Mouse (Mus musculus) ES-E14 (cell line): ENCODE data around the gene Plxdc1.
A peak's percentile ranks its signal among the peaks of the same experiment; 100 is the strongest.

ENCODE experiments used
- CHD2 ChIP-seq: IDR thresholded peaks from 2 replicates; pipeline ENCODE4 v1.6.1; 2014; ENCODE audit warnings: mild to moderate bottlenecking, low read depth, low read length, inconsistent platforms
- HCFC1 ChIP-seq: IDR thresholded peaks from 2 replicates; pipeline ENCODE4 v1.6.1; 2012; ENCODE audit warnings: low read length, inconsistent platforms, borderline replicate concordance; ENCODE audit not compliant: insufficient read depth
- MAFK ChIP-seq: IDR thresholded peaks from 2 replicates; pipeline ENCODE4 v1.6.1; 2014; ENCODE audit warnings: mild to moderate bottlenecking, low read depth, low read length, inconsistent platforms; ENCODE audit not compliant: insufficient read depth
- ZC3H11A ChIP-seq: IDR thresholded peaks from 2 replicates; pipeline ENCODE4 v1.6.1; 2012; ENCODE audit warnings: low read depth, mild to moderate bottlenecking, inconsistent platforms, low read length, borderline replicate concordance
- ZNF384 ChIP-seq: IDR thresholded peaks from 2 replicates; pipeline ENCODE4 v1.6.1; 2012; ENCODE audit warnings: low read depth, low read length, inconsistent platforms

DNA sequence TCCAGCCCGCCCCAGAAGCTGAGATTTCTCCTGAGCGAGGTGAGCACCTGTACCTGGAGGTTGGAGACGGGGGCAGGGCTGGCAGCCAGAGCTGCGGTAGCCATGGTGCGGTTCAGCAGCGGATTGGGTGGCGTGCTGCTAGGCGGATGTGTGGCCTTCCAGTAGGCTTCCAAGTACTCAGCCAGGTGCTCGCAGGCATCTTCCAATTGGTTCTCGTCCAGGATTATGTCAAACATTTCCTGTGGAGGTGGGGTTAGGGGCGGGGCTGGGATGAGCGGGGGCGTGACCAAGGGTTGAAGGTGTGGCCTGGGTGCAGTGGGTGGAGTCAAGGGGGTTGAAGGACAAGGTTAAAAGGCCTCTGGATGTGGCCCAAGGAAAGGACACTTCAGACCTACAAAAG is 18.8 kb upstream of the Plxdc1 start:
- TF ChIP-seq CHD2 (peak; percentile 67), HCFC1 (no peak), MAFK (no peak), ZNF384 (no peak), ZC3H11A (no peak)
